Mouse (Mus musculus) liver, embryonic 12.5 days (tissue): ENCODE data around the gene Wars. TPM values are rescaled to one million over a fixed set of nuclear protein-coding genes. Genes with fewer than 3 reads are reported as not detected.

ENCODE experiments used
- ATAC-seq: fragments of 200-750 bp; cut with Nextera tagmentation; 2 replicates; pipeline ENCODE4 v1.8.0; 2017; ENCODE audit warnings: moderate number of reproducible peaks, mild to moderate bottlenecking, moderate library complexity
- H3K27ac ChIP-seq: fragments of 300-500 bp; sonication (generic); 2 replicates; pipeline ENCODE4 v1.5.1; 2016; ENCODE audit warnings: mild to moderate bottlenecking
- H3K27me3 ChIP-seq: fragments of 300-500 bp; sonication (generic); replicated peaks from 2 replicates; pipeline ENCODE4 v1.6.1; 2016; ENCODE audit warnings: mild to moderate bottlenecking, moderate library complexity
- H3K36me3 ChIP-seq: fragments of 300-500 bp; sonication (generic); 2 replicates; pipeline ENCODE4 v1.6.1; 2016; ENCODE audit warnings: mild to moderate bottlenecking, moderate library complexity
- H3K4me1 ChIP-seq: fragments of 300-500 bp; sonication (generic); 2 replicates; pipeline ENCODE4 v1.6.1; 2016
- H3K4me2 ChIP-seq: fragments of 300-500 bp; sonication (generic); 2 replicates; pipeline ENCODE4 v1.6.1; 2016; ENCODE audit warnings: mild to moderate bottlenecking, moderate library complexity
- H3K4me3 ChIP-seq: fragments of 300-500 bp; sonication (generic); 2 replicates; pipeline ENCODE4 v1.5.1; 2016; ENCODE audit warnings: mild to moderate bottlenecking, moderate library complexity
- H3K9ac ChIP-seq: fragments of 300-500 bp; sonication (generic); 2 replicates; pipeline ENCODE4 v1.6.1; 2016; ENCODE audit warnings: mild to moderate bottlenecking, moderate library complexity
- H3K9me3 ChIP-seq: fragments of 300-500 bp; sonication (generic); replicated peaks from 2 replicates; pipeline ENCODE4 v1.6.1; 2016; ENCODE audit warnings: mild to moderate bottlenecking, moderate library complexity
- WGBS: fragments of 180-500 bp; shearing (Covaris S2); methylation state at CpG from one replicate; pipeline ENCODE4 v1.1.7; 2016; ENCODE audit not compliant: insufficient replicate concordance; 5-methylcytosine and 5-hydroxymethylcytosine counted together
- polyA plus RNA-seq: library from polyadenylated mRNA; unstranded; fragments of >200 nt; fragmentation: Nextera tagmentation; extraction: Ambion mirVana; gene quantifications from 2 replicates; pipeline ENCODE4 v1.2.1, GENCODE M21; 2016

Gene Wars
- polyA plus RNA-seq, 1 experiment from 2014 or later = 61.7 TPM

DNA sequence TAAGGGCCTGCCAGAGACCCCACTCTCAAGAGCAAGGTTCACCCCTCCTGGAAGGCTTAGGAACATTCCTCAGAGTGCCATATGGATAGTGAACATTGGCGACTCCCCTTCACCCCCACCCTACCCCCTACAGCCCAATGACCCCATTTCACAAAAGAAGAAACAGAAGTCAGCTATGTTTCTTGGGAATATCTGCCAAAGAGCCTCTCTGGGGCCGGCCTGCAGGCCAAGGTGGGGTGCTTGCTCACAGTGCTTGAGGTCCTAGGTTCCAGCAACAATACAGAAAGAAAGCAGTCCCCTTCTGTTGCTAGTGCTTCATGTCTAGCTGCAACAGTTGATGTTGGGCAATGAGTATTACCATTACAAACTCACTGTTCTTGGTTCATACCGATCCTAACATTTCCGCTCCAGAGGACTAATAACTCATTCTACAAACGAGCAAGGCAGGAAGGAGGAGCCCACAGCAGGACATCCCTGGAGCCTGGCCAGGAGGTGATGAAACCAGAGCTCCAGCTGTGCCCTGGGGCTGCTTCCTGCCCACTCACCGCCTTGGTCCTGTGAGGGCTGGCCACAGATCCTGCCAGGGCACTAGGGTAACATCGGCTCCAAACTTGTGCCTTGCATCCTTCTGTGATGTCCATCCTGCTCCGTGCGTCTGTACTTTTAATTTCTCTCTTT, 61.9 kb downstream of the Wars start:
- Histone ChIP-seq H3K9ac (no peak overlapping the region), H3K4me3 (no peak overlapping the region), H3K36me3 (peaks cover 14% of the 10 kb centered on the region), H3K4me2 (no peak overlapping the region), H3K9me3 (peaks cover 6% of the 10 kb centered on the region; the same call in 1 of the 2 replicates), H3K27ac (no peak overlapping the region), H3K27me3 (peaks cover 6% of the 10 kb centered on the region; the same call in 1 of the 2 replicates), H3K4me1 (peaks cover 23% of the 10 kb centered on the region)
- no peak for ATAC-seq
- WGBS = 71% methylated on average over 9 of the region's 9 CpGs

DNA sequence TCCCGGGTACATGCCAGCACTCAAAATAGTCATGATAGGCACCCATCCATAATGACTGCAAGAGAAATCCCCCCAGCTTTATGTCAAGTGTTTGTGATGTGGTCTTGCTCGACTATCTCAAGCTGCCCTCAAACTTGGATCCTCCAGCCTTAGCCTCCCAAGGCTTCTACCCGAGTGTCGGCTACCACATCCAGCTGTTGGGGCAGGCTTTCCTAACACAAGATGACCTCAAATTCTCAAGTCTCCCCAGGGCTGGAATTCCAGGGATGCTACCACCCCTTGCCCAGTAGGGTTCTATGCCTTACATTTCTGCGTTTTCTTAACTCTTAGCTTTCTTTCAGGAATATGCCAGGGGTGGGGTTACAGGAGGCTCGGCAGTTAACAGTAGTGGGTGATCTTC, 63.6 kb downstream of the Wars start:
- no peak overlapping the region for H3K9ac ChIP-seq
- no peak overlapping the region for H3K27ac ChIP-seq
- H3K27me3 ChIP-seq = peaks cover 6% of the 10 kb centered on the region; the same call in 1 of the 2 replicates
- 78% methylated on average over 6 of the region's 6 CpGs for WGBS
- no peak overlapping the region for H3K4me2 ChIP-seq
- ATAC-seq = no peak
- H3K4me3 ChIP-seq = no peak overlapping the region
- peaks cover 6% of the 10 kb centered on the region; the same call in 1 of the 2 replicates for H3K9me3 ChIP-seq
- H3K36me3 ChIP-seq = peaks cover 25% of the 10 kb centered on the region
- H3K4me1 ChIP-seq = peaks cover 10% of the 10 kb centered on the region

DNA sequence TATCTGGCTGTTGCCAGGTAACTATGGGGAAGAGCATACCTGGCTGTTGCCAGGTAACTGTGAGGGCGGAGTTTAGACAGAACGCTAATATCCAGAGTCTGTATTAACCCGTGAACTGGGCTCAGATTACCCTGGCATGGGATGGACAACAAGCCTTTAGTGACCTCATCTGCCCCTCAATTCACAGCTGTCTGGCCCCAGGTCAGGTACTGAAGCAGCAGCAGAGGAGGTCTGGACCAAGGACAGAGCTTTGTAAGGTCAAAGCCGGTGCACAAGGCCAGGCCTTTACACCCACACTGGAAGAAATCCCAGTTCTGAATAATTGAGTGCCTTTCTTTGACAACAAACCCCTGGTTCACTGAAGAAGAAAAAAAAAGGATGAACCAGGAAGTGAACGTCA, 64.3 kb downstream of the Wars start:
- Histone ChIP-seq H3K36me3 (peaks cover 25% of the 10 kb centered on the region), H3K4me3 (no peak overlapping the region), H3K27ac (no peak overlapping the region), H3K27me3 (peaks cover 5% of the 10 kb centered on the region; the same call in 1 of the 2 replicates), H3K9ac (no peak overlapping the region), H3K9me3 (peaks cover 6% of the 10 kb centered on the region; the same call in 1 of the 2 replicates), H3K4me2 (no peak overlapping the region), H3K4me1 (peaks cover 3% of the 10 kb centered on the region; the same call in 1 of the 2 replicates)
- 77% methylated on average over 5 of the region's 5 CpGs for WGBS
- no peak for ATAC-seq

DNA sequence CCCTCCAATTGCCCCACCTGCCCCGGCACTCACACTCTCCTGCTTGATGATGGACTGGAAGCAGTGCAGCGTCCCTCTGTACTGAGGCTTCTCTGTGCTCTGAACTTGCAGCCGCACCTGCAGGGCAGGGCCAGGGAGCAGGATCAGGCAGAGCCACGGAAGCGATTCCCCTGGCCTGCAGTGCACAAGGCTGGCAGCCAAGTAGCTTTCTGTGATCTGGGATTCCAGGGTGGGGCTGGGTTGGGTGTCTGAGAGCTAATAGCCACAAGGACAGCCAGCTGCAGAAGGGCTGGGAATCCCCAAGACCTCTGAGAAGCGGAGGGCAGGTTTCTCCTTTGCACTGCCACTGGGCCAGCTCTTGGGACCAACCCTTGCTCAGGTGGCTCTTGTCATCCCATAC, 66.3 kb downstream of the Wars start:
- Histone ChIP-seq H3K27ac (no peak overlapping the region), H3K9me3 (peaks cover 6% of the 10 kb centered on the region; the same call in 1 of the 2 replicates), H3K4me1 (no peaks in the 10 kb centered on the region; the same call in 1 of the 2 replicates), H3K4me2 (no peak overlapping the region), H3K4me3 (no peak overlapping the region), H3K36me3 (peaks cover 25% of the 10 kb centered on the region), H3K27me3 (no peaks in the 10 kb centered on the region), H3K9ac (no peak overlapping the region)
- 95% methylated on average over 6 of the region's 6 CpGs for WGBS
- no peak for ATAC-seq

DNA sequence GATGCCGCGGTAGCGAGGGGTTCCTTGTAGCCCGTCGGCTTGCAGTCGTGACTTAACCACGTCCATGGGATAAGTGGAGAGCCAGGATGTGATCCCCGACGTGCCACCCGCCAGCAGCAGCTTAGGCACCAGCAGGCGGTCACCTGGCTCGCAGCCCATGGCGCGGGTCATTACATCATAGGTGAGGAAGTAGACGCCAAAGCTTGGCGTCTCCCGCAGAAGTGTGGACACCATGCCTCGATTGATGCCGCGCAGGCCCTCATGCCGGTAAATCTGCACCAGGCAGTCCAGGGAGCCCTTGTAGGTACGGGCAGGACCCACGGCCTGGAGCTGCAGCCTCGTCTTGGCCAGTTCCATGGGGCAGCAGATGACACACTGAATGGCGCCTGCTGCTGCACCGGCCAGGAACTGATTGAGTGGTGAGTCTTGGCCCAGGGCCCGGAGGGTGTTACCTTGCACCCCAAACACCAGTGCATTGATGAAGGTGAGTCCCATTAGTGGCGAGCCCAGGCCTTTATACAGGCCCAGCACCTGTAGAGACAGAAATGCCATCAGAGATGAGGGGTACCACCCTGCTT, 66.9 kb downstream of the Wars start:
- no peaks in the 10 kb centered on the region for H3K27me3 ChIP-seq
- H3K4me2 ChIP-seq = no peak overlapping the region
- whole genome bisulfite sequencing = 92% methylated on average over 28 of the region's 28 CpGs
- no peak for ATAC-seq
- H3K9me3 ChIP-seq = peaks cover 6% of the 10 kb centered on the region; the same call in 1 of the 2 replicates
- H3K9ac ChIP-seq = no peak overlapping the region
- H3K36me3 ChIP-seq = peaks cover 25% of the 10 kb centered on the region
- no peak overlapping the region for H3K27ac ChIP-seq
- H3K4me3 ChIP-seq = no peak overlapping the region
- H3K4me1 ChIP-seq = no peaks in the 10 kb centered on the region; the same call in 1 of the 2 replicates

DNA sequence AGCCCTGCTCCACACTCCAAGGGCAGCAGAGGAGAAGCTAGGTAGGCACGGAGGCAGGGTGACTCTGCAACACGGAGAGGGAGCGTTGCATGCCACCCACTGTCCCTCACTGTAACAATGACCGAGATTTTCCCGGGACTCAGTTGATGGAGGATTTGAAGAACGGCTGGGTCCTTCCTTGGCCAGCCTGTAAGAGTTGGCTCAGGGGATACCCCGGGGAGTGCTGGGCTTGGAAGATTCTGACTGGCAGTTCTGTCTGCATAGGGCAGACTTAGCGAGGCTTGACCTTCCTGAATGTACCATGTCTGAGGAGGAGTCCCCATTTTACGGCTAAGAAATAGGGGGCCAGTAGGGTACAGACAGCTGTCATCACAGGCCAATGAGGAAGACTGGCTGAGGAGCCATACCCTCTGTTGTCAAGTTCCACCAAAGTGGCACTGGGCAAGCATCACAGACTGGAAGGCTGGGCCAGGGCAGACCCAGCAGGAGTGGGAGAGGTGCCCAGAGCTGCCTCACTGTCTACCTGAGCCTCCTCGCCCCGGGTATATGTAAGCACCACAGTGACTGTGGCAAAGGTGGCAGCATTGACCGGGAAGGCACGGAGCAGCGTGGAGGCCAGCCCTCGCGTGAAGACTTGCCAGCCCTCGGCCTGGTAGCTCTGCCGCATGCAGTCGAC, 67.6 kb downstream of the Wars start:
- 89% methylated on average over 19 of the region's 19 CpGs for WGBS
- ATAC-seq = no peak
- H3K27me3 ChIP-seq = no peaks in the 10 kb centered on the region
- no peaks in the 10 kb centered on the region for H3K4me1 ChIP-seq
- peaks cover 6% of the 10 kb centered on the region; the same call in 1 of the 2 replicates for H3K9me3 ChIP-seq
- no peak overlapping the region for H3K4me3 ChIP-seq
- no peak overlapping the region for H3K9ac ChIP-seq
- no peak overlapping the region for H3K27ac ChIP-seq
- peaks cover 25% of the 10 kb centered on the region for H3K36me3 ChIP-seq
- H3K4me2 ChIP-seq = no peak overlapping the region

DNA sequence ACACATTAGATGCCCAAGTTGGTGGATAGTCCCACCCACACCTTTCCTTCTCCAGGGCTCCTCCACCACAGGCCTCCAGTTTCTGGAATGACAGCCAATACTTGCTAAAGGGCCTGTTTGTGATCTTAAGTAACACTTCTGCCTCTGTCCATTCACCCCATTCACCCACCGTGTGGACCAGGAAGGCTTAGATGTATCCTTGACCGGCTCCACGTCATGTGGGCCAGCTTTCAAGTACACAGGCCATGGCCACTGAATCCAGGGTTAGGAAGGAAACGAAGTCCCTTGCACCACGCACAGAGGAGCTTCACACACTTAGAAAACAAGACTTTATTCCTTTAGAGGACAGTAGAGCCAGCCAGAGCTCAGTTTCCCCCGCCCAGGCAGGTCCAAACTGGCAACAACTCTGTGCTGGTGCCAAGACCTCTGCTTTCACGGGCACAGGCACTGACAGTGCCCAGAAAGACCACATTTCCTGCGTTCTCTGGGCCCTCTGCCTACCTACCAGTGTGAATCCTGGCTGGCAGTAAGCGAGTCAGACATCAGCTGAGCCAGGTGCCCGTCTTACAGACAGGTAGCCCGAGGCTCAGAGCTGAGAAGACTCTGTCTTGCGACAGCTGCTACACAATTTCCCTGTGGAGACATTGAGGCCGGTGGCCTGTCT, 68.3 kb downstream of the Wars start:
- no peak overlapping the region for H3K27ac ChIP-seq
- H3K36me3 ChIP-seq = peaks cover 25% of the 10 kb centered on the region
- no peak overlapping the region for H3K4me2 ChIP-seq
- WGBS = 88% methylated on average over 13 of the region's 13 CpGs
- H3K9me3 ChIP-seq = peaks cover 6% of the 10 kb centered on the region; the same call in 1 of the 2 replicates
- no peak overlapping the region for H3K4me3 ChIP-seq
- ATAC-seq = no peak
- no peaks in the 10 kb centered on the region for H3K4me1 ChIP-seq
- no peaks in the 10 kb centered on the region for H3K27me3 ChIP-seq
- no peak overlapping the region for H3K9ac ChIP-seq

DNA sequence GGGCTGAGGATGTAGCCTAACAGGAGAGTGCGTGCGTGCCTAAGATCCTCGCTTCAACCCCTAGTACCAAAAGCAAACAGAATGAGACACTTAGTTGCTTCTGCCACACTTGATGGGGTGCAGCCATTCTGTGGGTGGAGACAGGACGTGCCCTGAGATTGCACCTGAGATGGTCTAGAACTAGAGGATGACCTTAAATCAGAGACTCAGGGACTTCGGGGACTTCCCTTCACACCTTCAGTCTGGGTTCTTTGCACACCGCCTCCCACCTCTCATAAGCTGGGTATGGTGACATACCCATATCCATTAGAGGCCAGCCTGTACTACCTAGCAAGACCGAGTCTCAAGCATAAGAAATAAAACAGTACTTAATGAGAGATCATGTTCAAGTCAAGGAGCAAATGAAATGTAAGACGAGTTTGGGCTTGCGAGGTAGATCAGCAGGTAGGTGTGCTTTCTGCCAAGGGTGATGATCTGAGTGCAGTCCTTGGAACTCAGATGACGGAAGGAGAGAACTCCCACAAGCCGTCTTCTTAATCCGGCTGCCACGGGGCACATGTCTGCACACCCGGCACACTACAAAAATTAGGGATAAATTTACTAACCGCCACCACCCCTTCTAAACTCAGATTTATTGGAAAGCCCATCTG, 69.6 kb downstream of the Wars start:
- Histone ChIP-seq H3K27ac (no peak overlapping the region), H3K4me3 (no peak overlapping the region), H3K4me1 (no peaks in the 10 kb centered on the region), H3K27me3 (no peaks in the 10 kb centered on the region), H3K9ac (no peak overlapping the region), H3K36me3 (peaks cover 33% of the 10 kb centered on the region), H3K9me3 (peaks cover 6% of the 10 kb centered on the region; the same call in 1 of the 2 replicates), H3K4me2 (no peak overlapping the region)
- WGBS = 87% methylated on average over 15 of the region's 15 CpGs
- ATAC-seq = no peak

DNA sequence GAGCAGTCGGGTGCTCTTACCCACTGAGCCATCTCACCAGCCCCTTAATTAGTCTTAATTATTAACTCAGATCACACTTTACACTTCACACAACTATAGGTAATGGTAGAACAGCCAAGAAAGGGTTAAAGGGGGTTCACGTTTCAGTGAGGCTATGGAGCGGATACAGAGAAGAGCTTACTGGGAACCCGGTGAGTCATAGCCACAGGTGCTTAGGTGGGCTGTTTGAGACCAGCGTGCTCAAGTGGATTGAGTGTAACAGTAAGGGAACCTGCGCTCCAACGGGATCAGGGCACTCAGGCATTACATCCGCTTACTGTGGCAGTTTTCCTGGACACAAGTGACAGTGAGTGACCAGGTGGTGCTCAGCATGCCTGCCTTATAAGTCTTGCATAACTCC, 70.9 kb downstream of the Wars start:
- H3K9ac ChIP-seq = no peak overlapping the region
- H3K9me3 ChIP-seq = peaks cover 3% of the 10 kb centered on the region; the same call in 1 of the 2 replicates
- no peak overlapping the region for H3K27ac ChIP-seq
- H3K4me2 ChIP-seq = no peak overlapping the region
- H3K36me3 ChIP-seq = peaks cover 41% of the 10 kb centered on the region
- ATAC-seq = no peak
- 79% methylated on average over 8 of the region's 8 CpGs for WGBS
- no peaks in the 10 kb centered on the region for H3K27me3 ChIP-seq
- H3K4me3 ChIP-seq = no peak overlapping the region
- no peaks in the 10 kb centered on the region for H3K4me1 ChIP-seq

DNA sequence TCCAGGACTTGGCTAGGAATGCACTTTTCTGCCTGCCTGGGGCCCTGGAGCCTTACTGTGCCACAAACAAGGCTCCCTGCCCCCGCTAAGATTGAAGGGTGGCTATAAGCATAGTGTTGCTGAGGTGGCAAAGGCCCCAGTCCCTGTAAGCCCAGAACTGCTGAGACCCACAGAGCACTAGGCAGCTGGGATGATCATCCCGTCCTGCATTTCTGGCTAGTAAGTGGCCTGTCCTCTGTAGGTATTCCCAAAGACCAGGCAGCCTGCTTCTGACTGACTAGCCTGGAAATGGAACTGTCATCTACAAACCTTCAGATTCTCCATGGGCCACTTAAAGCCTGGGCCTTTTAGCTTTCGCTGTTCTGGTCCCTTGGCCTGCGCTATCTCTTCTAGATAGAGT, 73.5 kb downstream of the Wars start:
- no peak for ATAC-seq
- H3K4me3 ChIP-seq = no peak overlapping the region
- 89% methylated on average over 4 of the region's 4 CpGs for WGBS

DNA sequence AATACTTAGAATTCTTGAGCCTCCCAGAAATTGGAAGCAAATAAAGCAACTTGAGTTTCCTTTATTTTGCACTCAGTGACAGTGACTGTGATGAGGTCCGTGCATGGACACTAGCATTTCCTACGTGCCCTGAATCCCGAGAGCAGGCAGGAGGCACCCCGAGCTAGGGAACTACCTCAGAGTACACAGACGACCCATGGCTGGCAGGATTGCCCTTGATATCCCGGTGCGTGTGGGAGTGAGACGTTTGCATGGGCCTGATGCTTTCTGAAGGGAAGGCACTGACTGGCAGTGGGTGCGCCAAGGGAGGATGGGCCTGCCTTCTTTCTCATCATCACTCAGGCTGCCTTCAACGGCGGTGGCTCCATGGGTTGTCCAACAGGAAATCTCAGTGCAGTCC, 77.4 kb downstream of the Wars start:
- peaks cover 78% of the 10 kb centered on the region for H3K36me3 ChIP-seq
- H3K27me3 ChIP-seq = no peaks in the 10 kb centered on the region
- peaks cover 6% of the 10 kb centered on the region for H3K4me1 ChIP-seq
- 79% methylated on average over 11 of the region's 11 CpGs for whole genome bisulfite sequencing
- H3K9ac ChIP-seq = no peak overlapping the region
- no peak for ATAC-seq
- no peak overlapping the region for H3K4me2 ChIP-seq
- H3K9me3 ChIP-seq = no peaks in the 10 kb centered on the region
- no peak overlapping the region for H3K27ac ChIP-seq
- no peak overlapping the region for H3K4me3 ChIP-seq

More for the DNA sequence above, 73.5 kb downstream of the Wars start:
- Histone ChIP-seq H3K9me3 (no peaks in the 10 kb centered on the region), H3K9ac (no peak overlapping the region), H3K27ac (no peak overlapping the region), H3K27me3 (no peaks in the 10 kb centered on the region), H3K4me2 (no peak overlapping the region), H3K36me3 (peaks cover 42% of the 10 kb centered on the region), H3K4me1 (no peaks in the 10 kb centered on the region)
